ENCODE assay signal across 24 mouse cellular contexts in the genomic region with DNA sequence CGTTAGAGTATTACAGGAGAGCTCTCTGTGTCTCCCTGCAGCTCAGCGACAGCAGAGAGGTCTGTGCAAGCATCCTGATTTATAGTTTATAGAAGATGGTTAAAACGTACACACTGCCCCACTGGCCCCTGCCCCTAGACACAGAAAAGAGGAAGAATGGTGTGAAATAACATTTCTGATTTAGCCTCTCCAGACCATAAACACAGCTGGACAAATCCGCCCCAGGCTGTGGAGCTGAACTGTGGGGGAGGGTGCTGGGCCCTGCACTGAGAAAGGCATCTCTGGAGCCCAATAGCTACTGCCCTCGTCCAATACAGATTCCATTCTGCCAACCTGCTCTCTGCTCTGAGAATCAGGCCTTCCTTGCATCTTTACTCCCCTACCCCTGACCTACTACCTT.
DNase-seq lines count a peak whose midpoint lies in the region; ATAC-seq and TF ChIP-seq lines count a peak whose summit lies in the region.
"Had no signal": no experiment of that assay in that cellular context is flagged by ENCODE, and none has a peak within 500 bp of the region (broad histone marks: within the 10 kb centered on the region; RNA-seq: fewer than 3 reads in every experiment).

No protein-coding gene starts in this region.

- no peak overlapping the region for H3K4me2 ChIP-seq in kidney, postnatal 0 days (ENCODE audit: low read length)
- H3K4me2 ChIP-seq in neural tube, embryonic 13.5 days = no peak overlapping the region
- H3K4me2 ChIP-seq in neural tube, embryonic 15.5 days = no peak overlapping the region
- H3K4me2 ChIP-seq: stomach, embryonic 15.5 days had no signal

- intact Hi-C loops in heart, postnatal 14 days (cut with DNase I) = no loop called here

- H3K4me3 ChIP-seq in kidney, postnatal 0 days (replicated peaks; ENCODE audit: low read depth, low read length) = no peak overlapping the region
- no peak overlapping the region for H3K4me3 ChIP-seq in neural tube, embryonic 13.5 days
- H3K4me3 ChIP-seq in neural tube, embryonic 15.5 days (replicated peaks) = no peak overlapping the region
- no peak overlapping the region for H3K4me3 ChIP-seq in embryonic facial prominence, embryonic 10.5 days
- H3K4me3 ChIP-seq: left cerebral cortex, adult 2 months; stomach, embryonic 15.5 days had no signal

- H3K9ac ChIP-seq in kidney, postnatal 0 days (ENCODE audit: low read depth, low read length) = no peak overlapping the region
- H3K9ac ChIP-seq in neural tube, embryonic 13.5 days = no peak overlapping the region
- no peak overlapping the region for H3K9ac ChIP-seq in neural tube, embryonic 15.5 days (replicated peaks)
- H3K9ac ChIP-seq: stomach, embryonic 15.5 days had no signal

- no peak for TF ChIP-seq CTCF in kidney, postnatal 0 days (IDR thresholded peaks at IDR 0.05; ENCODE audit: low read depth)

- H3K36me3 ChIP-seq in kidney, postnatal 0 days (ENCODE audit: insufficient read depth, low read length) = no peaks in the 10 kb centered on the region
- no peaks in the 10 kb centered on the region for H3K36me3 ChIP-seq in neural tube, embryonic 13.5 days
- H3K36me3 ChIP-seq in neural tube, embryonic 15.5 days = no peaks in the 10 kb centered on the region
- H3K36me3 ChIP-seq in embryonic facial prominence, embryonic 10.5 days (replicated peaks) = no peaks in the 10 kb centered on the region
- H3K36me3 ChIP-seq: G1E; stomach, embryonic 15.5 days had no signal

- H3K27ac ChIP-seq in kidney, postnatal 0 days = no peak overlapping the region
- peak overlapping the region; percentile 33; the same call in 1 of the 2 replicates for H3K27ac ChIP-seq in neural tube, embryonic 13.5 days (replicated peaks)
- H3K27ac ChIP-seq in neural tube, embryonic 15.5 days (replicated peaks) = no peak overlapping the region
- no peak overlapping the region for H3K27ac ChIP-seq in embryonic facial prominence, embryonic 10.5 days (replicated peaks)
- H3K27ac ChIP-seq: hindbrain, postnatal 0 days; left cerebral cortex, adult 2 months; stomach, embryonic 15.5 days had no signal

- peak; percentile 57 for DNase-seq in kidney, postnatal 0 days (ENCODE audit: low spot score)
- DNase-seq in kidney, adult 8-10 months = no peak
- peak; percentile 43 for DNase-seq in embryonic facial prominence, embryonic 10.5 days (ENCODE audit: low spot score)
- DNase-seq in yolk sac, embryonic 10.5 days (ENCODE audit: low spot score) = peak; percentile 52
- no peak for DNase-seq in heart, postnatal 14 days
- DNase-seq: adrenal gland, adult 2 months; B cell, adult 2 months; cerebellum, adult 11-12 months; cerebellum, postnatal 14 days; gastrocnemius, postnatal 36 days; heart, postnatal 36 days; layer of hippocampus, adult 9-11 months; left cerebral cortex, postnatal 4 days; lung, postnatal 14 days; right cerebral cortex, postnatal 4 days; thymus, postnatal 36 days had no signal

- WGBS in kidney, postnatal 0 days = 17% methylated on average over 5 of the region's 5 CpGs
- 9% methylated on average over 5 of the region's 5 CpGs for WGBS in neural tube, embryonic 13.5 days
- 14% methylated on average over 5 of the region's 5 CpGs for WGBS in neural tube, embryonic 15.5 days
- WGBS in embryonic facial prominence, embryonic 10.5 days = 25% methylated on average over 5 of the region's 5 CpGs

- H3K4me1 ChIP-seq in kidney, postnatal 0 days (replicated peaks; ENCODE audit: insufficient read depth, low read length) = no peaks in the 10 kb centered on the region
- H3K4me1 ChIP-seq in neural tube, embryonic 13.5 days (replicated peaks) = peaks cover 36% of the 10 kb centered on the region
- peaks cover 17% of the 10 kb centered on the region; the same call in 1 of the 2 replicates for H3K4me1 ChIP-seq in neural tube, embryonic 15.5 days
- H3K4me1 ChIP-seq in embryonic facial prominence, embryonic 10.5 days = peaks cover 24% of the 10 kb centered on the region
- H3K4me1 ChIP-seq: stomach, embryonic 15.5 days had no signal

- no peaks in the 10 kb centered on the region for H3K9me3 ChIP-seq in kidney, postnatal 0 days (replicated peaks; ENCODE audit: low read length)
- no peaks in the 10 kb centered on the region for H3K9me3 ChIP-seq in neural tube, embryonic 13.5 days
- H3K9me3 ChIP-seq in neural tube, embryonic 15.5 days (replicated peaks) = no peaks in the 10 kb centered on the region
- H3K9me3 ChIP-seq in embryonic facial prominence, embryonic 10.5 days = no peaks in the 10 kb centered on the region
- H3K9me3 ChIP-seq: stomach, embryonic 15.5 days had no signal

- no peaks in the 10 kb centered on the region for H3K27me3 ChIP-seq in kidney, postnatal 0 days (ENCODE audit: insufficient read depth, low read length)
- H3K27me3 ChIP-seq in neural tube, embryonic 13.5 days = no peaks in the 10 kb centered on the region
- peaks cover 2% of the 10 kb centered on the region; the same call in 1 of the 2 replicates for H3K27me3 ChIP-seq in neural tube, embryonic 15.5 days (replicated peaks)
- peaks cover 6% of the 10 kb centered on the region; the same call in 1 of the 2 replicates for H3K27me3 ChIP-seq in embryonic facial prominence, embryonic 10.5 days (replicated peaks; ENCODE audit: low read depth, poor library complexity, severe bottlenecking)
- H3K27me3 ChIP-seq: stomach, embryonic 15.5 days had no signal

- no peak for ATAC-seq in kidney, postnatal 0 days (replicated peaks; ENCODE audit: low FRiP score, low read depth)
- no peak for ATAC-seq in neural tube, embryonic 13.5 days (ENCODE audit: low read depth)
- ATAC-seq in neural tube, embryonic 15.5 days (ENCODE audit: low FRiP score) = no peak
- ATAC-seq: hindbrain, postnatal 0 days; intestine, embryonic 16.5 days; midbrain, embryonic 16.5 days had no signal

Comparison
In these comparisons a context has a peak if more than half of its experiments do, and no peak if none do; other contexts are left out.
1. DNase-seq: peak in kidney, postnatal 0 days (single experiment), embryonic facial prominence, embryonic 10.5 days (single experiment) and yolk sac, embryonic 10.5 days (single experiment); none in kidney, adult 8-10 months (0 of 2) and heart, postnatal 14 days (0 of 2).